Mouse (Mus musculus) C2C12 (cell line): ENCODE results near the gene Dock1.

ENCODE experiments used
- CTCF ChIP-seq: IDR thresholded peaks from one replicate; pipeline ENCODE4 v1.5.1; 2011; ENCODE audit not compliant: control insufficient read depth, insufficient read depth, insufficient read length
- FOSL1 ChIP-seq: IDR thresholded peaks from one replicate; pipeline ENCODE4 v1.8.0; 2011; ENCODE audit warnings: mild to moderate bottlenecking, low read length; ENCODE audit not compliant: poor library complexity, insufficient read depth, severe bottlenecking
- MYOD1 ChIP-seq: IDR thresholded peaks from one replicate; pipeline ENCODE4 v1.6.1; 2011; ENCODE audit warnings: low read depth; ENCODE audit not compliant: control insufficient read depth, insufficient read length
- USF1 ChIP-seq: IDR thresholded peaks from one replicate; pipeline ENCODE4 v1.6.1; 2011; ENCODE audit warnings: low read depth, mild to moderate bottlenecking, control low read depth, moderate library complexity

DNA sequence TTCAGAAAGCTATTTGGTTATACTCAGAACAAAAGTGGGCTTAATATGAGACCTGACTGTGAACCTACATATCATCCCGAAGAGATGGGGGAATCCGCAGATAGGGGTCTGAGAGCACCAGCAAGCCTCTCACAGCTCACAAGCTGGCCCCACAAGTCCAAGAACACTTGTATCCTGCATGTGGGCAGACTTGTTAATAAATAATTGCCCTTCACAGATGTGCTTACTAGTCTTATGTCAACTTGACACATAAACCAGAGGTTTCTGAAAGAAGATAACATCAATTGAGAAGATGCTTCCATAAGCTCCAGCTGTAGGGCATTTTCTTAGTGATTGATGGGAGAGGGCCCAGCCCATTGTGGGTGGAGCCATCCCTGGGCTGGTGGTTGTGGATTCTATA, 379.0 kb downstream of the Dock1 start:
- no peak for TF ChIP-seq CTCF
- no peak for TF ChIP-seq USF1
- TF ChIP-seq MYOD1: no peak
- TF ChIP-seq FOSL1: no peak
